11 mouse cellular contexts compared by ENCODE assay signal in the genomic region with DNA sequence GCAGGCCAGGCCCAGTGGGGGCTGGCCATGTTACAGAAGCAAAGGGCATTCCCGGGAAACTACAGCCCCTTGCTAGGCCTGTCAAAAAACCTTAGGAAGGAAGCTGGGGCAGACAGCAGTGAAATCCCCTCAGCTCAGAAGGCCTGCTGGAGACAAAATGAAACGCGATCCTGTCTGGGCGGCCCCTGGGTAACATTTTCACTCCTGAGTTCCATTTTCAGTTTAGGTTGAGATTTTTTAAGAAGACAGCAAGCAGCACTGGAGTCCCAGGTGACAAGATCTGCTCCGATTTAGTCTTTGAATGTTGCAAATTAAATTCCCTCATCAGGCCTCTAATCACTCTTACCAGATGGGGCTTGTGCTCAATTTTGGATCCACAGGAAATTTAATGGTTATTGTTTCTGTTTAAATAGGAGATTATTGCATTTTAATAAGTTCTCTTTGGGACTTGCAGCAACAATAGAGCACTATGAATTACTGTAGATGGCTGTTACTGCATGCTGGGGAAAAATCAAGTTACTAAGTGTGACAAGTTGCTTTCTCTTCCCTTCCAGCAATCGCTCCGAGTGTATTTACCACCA.
DNase-seq lines count a peak whose midpoint lies in the region; ATAC-seq and TF ChIP-seq lines count a peak whose summit lies in the region.
"Had no signal": no experiment of that assay in that cellular context is flagged by ENCODE, and none has a peak within 500 bp of the region (broad histone marks: within the 10 kb centered on the region; RNA-seq: fewer than 3 reads in every experiment).

No protein-coding gene starts in this region.

- WGBS in embryonic facial prominence, embryonic 10.5 days: 22% methylated on average over 7 of the region's 7 CpGs
- 18% methylated on average over 7 of the region's 7 CpGs for WGBS in hindbrain, embryonic 15.5 days
- WGBS in midbrain, embryonic 15.5 days: 12% methylated on average over 7 of the region's 7 CpGs

- H3K27me3 ChIP-seq in embryonic facial prominence, embryonic 10.5 days (replicated peaks; ENCODE audit: low read depth, poor library complexity, severe bottlenecking): no peaks in the 10 kb centered on the region
- H3K27me3 ChIP-seq in hindbrain, embryonic 15.5 days: no peaks in the 10 kb centered on the region
- H3K27me3 ChIP-seq in midbrain, embryonic 15.5 days (replicated peaks): no peaks in the 10 kb centered on the region
- H3K27me3 ChIP-seq: heart, embryonic 12.5 days; lung, embryonic 15.5 days had no signal

- H3K36me3 ChIP-seq in embryonic facial prominence, embryonic 10.5 days (replicated peaks): no peaks in the 10 kb centered on the region
- H3K36me3 ChIP-seq in hindbrain, embryonic 15.5 days: no peaks in the 10 kb centered on the region
- H3K36me3 ChIP-seq in midbrain, embryonic 15.5 days (replicated peaks): no peaks in the 10 kb centered on the region
- H3K36me3 ChIP-seq: heart, embryonic 12.5 days; lung, embryonic 15.5 days had no signal

- no peaks in the 10 kb centered on the region for H3K9me3 ChIP-seq in embryonic facial prominence, embryonic 10.5 days
- H3K9me3 ChIP-seq in hindbrain, embryonic 15.5 days: no peaks in the 10 kb centered on the region
- no peaks in the 10 kb centered on the region for H3K9me3 ChIP-seq in midbrain, embryonic 15.5 days
- H3K9me3 ChIP-seq: lung, embryonic 15.5 days had no signal

- no peak overlapping the region for H3K4me2 ChIP-seq in hindbrain, embryonic 15.5 days
- H3K4me2 ChIP-seq in midbrain, embryonic 15.5 days: no peak overlapping the region
- H3K4me2 ChIP-seq: heart, embryonic 12.5 days; lung, embryonic 15.5 days had no signal

- H3K27ac ChIP-seq in embryonic facial prominence, embryonic 10.5 days (replicated peaks): peak overlapping the region; percentile 76
- peak overlapping the region; percentile 41; the same call in 1 of the 2 replicates for H3K27ac ChIP-seq in embryonic fibroblast, embryonic 13.5 days (ENCODE audit: insufficient read depth, low read length)
- peak overlapping the region; percentile 78 for H3K27ac ChIP-seq in hindbrain, embryonic 15.5 days (replicated peaks)
- H3K27ac ChIP-seq in midbrain, embryonic 15.5 days: peak overlapping the region; percentile 58
- H3K27ac ChIP-seq: lung, embryonic 15.5 days had no signal

- peak; percentile 71 for DNase-seq in embryonic facial prominence, embryonic 10.5 days (ENCODE audit: low spot score)
- DNase-seq in ovary, postnatal 14 days (ENCODE audit: low spot score): no peak
- DNase-seq in T-cell, adult 2 months (ENCODE audit: low spot score): no peak
- DNase-seq: spleen, adult 18-20 months; thymus, postnatal 14 days had no signal

- peak; percentile 59; the same call in 1 of the 2 replicates for ATAC-seq in hindbrain, embryonic 15.5 days (ENCODE audit: low FRiP score, low read depth)
- ATAC-seq in midbrain, embryonic 15.5 days (replicated peaks): no peak; the same call in 1 of the 2 replicates
- ATAC-seq in megakaryocyte-erythroid progenitor cell, adult 5-6 weeks (replicated peaks; ENCODE audit: low FRiP score, low TSS enrichment, poor library complexity, severe bottlenecking): no peak

- TF ChIP-seq POLR2A in embryonic fibroblast, embryonic 13.5 days (IDR thresholded peaks at IDR 0.05; ENCODE audit: low read depth, low read length): no peak

- no peak overlapping the region for H3K9ac ChIP-seq in hindbrain, embryonic 15.5 days
- no peak overlapping the region for H3K9ac ChIP-seq in midbrain, embryonic 15.5 days
- H3K9ac ChIP-seq: heart, embryonic 12.5 days; lung, embryonic 15.5 days had no signal

- no peak overlapping the region for H3K4me3 ChIP-seq in embryonic facial prominence, embryonic 10.5 days
- no peak overlapping the region for H3K4me3 ChIP-seq in embryonic fibroblast, embryonic 13.5 days (ENCODE audit: insufficient read depth, low read length)
- H3K4me3 ChIP-seq in hindbrain, embryonic 15.5 days: no peak overlapping the region
- no peak overlapping the region for H3K4me3 ChIP-seq in midbrain, embryonic 15.5 days
- H3K4me3 ChIP-seq: heart, embryonic 12.5 days; lung, embryonic 15.5 days had no signal

- peaks cover 56% of the 10 kb centered on the region for H3K4me1 ChIP-seq in embryonic facial prominence, embryonic 10.5 days
- no peaks in the 10 kb centered on the region for H3K4me1 ChIP-seq in embryonic fibroblast, embryonic 13.5 days (ENCODE audit: control insufficient read depth, insufficient read depth, low read length)
- H3K4me1 ChIP-seq in hindbrain, embryonic 15.5 days (replicated peaks): peaks cover 26% of the 10 kb centered on the region
- H3K4me1 ChIP-seq in midbrain, embryonic 15.5 days: peaks cover 33% of the 10 kb centered on the region
- H3K4me1 ChIP-seq: lung, embryonic 15.5 days had no signal

- TF ChIP-seq CTCF in embryonic fibroblast, embryonic 13.5 days (IDR thresholded peaks at IDR 0.05; ENCODE audit: borderline replicate concordance, insufficient read depth, low read length): no peak
